Mouse (Mus musculus) brain, embryonic 14.5 days (tissue): ENCODE measurements around the gene Pacs2.

Source experiments
- CTCF ChIP-seq: fragments of 200-500 bp; IDR thresholded peaks from 2 replicates; pipeline ENCODE4 v1.5.1; 2012; ENCODE audit warnings: inconsistent platforms, mild to moderate bottlenecking, moderate library complexity, borderline replicate concordance; ENCODE audit not compliant: insufficient read depth, insufficient read length; ENCODE audit errors: extremely low read depth
- POLR2A ChIP-seq: fragments of 200-500 bp; IDR thresholded peaks from 2 replicates; pipeline ENCODE4 v1.6.1; 2012; ENCODE audit warnings: mild to moderate bottlenecking, inconsistent platforms, borderline replicate concordance; ENCODE audit not compliant: poor library complexity, insufficient read depth, insufficient read length, severe bottlenecking; ENCODE audit errors: extremely low read depth

GRCm38 (mm10) chr12:113068002-113068401 lies 53.7 kb downstream of the Pacs2 start:
- TF ChIP-seq POLR2A, result no peak
- TF ChIP-seq CTCF, result no peak
